26 mouse cellular contexts compared by ENCODE assay signal in the genomic region with DNA sequence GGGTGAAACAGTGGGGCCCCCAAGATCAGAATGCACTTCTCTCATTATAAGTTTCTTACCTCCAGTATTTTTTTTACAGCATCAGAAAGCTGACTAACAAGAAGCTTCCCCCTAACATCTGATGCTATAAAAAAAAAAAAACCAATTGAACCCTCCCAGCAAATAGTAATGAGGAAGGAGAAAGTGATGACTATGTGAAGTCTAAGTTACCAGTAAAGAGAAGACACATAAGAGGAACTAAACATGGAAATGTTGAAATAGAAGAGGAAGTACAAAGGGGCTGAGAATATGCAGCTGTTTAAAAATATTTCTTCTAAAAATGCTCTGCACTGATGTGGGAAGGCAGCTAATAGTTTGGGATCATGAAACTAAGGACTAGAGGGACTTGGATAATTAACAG. TPM values are rescaled to one million over a fixed set of nuclear protein-coding genes. Genes with fewer than 3 reads are reported as not detected.
A peak's percentile ranks its signal among the peaks of the same experiment; 100 is the strongest.
DNase-seq lines count a peak whose midpoint lies in the region; ATAC-seq and TF ChIP-seq lines count a peak whose summit lies in the region.
"Had no signal": no experiment of that assay in that cellular context is flagged by ENCODE, and none has a peak within 500 bp of the region (broad histone marks: within the 10 kb centered on the region; RNA-seq: fewer than 3 reads in every experiment).

No protein-coding gene starts in this region.

- H3K79me2 ChIP-seq in liver, adult 2 months (ENCODE audit: control insufficient read depth, insufficient read depth, low read length) = no peaks in the 10 kb centered on the region

- no peak for TF ChIP-seq CTCF in liver, adult 2 months (IDR thresholded peaks at IDR 0.05; ENCODE audit: low read depth, low read length)
- no peak for TF ChIP-seq CTCF in bone marrow macrophage, adult 2 months (IDR thresholded peaks at IDR 0.05; ENCODE audit: low read depth, low read length)

- H3K36me3 ChIP-seq in liver, adult 2 months (ENCODE audit: control insufficient read depth, insufficient read depth, low read length) = no peaks in the 10 kb centered on the region
- H3K36me3 ChIP-seq in liver, embryonic 12.5 days = no peaks in the 10 kb centered on the region
- H3K36me3 ChIP-seq: embryonic facial prominence, embryonic 12.5 days; limb, embryonic 12.5 days; lung, embryonic 15.5 days; midbrain, embryonic 13.5 days; neural tube, embryonic 13.5 days had no signal

- H3K27ac ChIP-seq in liver, adult 2 months (replicated peaks; ENCODE audit: insufficient read depth, low read depth, low read length) = no peak overlapping the region
- no peak overlapping the region for H3K27ac ChIP-seq in liver, embryonic 12.5 days
- peak overlapping the region; percentile 99 for H3K27ac ChIP-seq in bone marrow macrophage, adult 2 months (ENCODE audit: insufficient read depth, low read depth, low read length)
- H3K27ac ChIP-seq: embryonic facial prominence, embryonic 12.5 days; hindbrain, embryonic 14.5 days; limb, embryonic 12.5 days; liver, embryonic 14.5 days; lung, embryonic 15.5 days; midbrain, embryonic 13.5 days; neural tube, embryonic 13.5 days; stomach, postnatal 0 days had no signal

- peak; percentile 35 for DNase-seq in liver, adult 2 months (ENCODE audit: extremely low read depth, low read depth, low spot score)
- peak; percentile 63 for DNase-seq in A20 (ENCODE audit: low read depth, low spot score)
- no peak for DNase-seq in right cerebral cortex, postnatal 25 days
- no peak for DNase-seq in kidney, postnatal 4 days
- DNase-seq in frontal cortex, adult 2 months (ENCODE audit: extremely low spot score in 1 of 2, low spot score in 1 of 2) = no peak
- DNase-seq: adrenal gland, postnatal 25 days; cerebellum, adult 9-10 months; forebrain, postnatal 0 days; gastrocnemius, postnatal 36 days; kidney, adult 18-20 months; kidney, postnatal 36 days; right cerebral cortex, postnatal 4 days had no signal

- no peaks in the 10 kb centered on the region for H3K9me3 ChIP-seq in liver, embryonic 12.5 days (replicated peaks)
- H3K9me3 ChIP-seq: embryonic facial prominence, embryonic 12.5 days; limb, embryonic 12.5 days; lung, embryonic 15.5 days; megakaryocyte, embryonic 14.5 days; midbrain, embryonic 13.5 days; neural tube, embryonic 13.5 days had no signal

- no peak overlapping the region for H3K9ac ChIP-seq in liver, adult 2 months (ENCODE audit: low read depth, low read length)
- H3K9ac ChIP-seq in liver, embryonic 12.5 days = no peak overlapping the region
- H3K9ac ChIP-seq: embryonic facial prominence, embryonic 12.5 days; forebrain, postnatal 0 days; hindbrain, embryonic 14.5 days; limb, embryonic 12.5 days; liver, embryonic 14.5 days; lung, embryonic 15.5 days; midbrain, embryonic 13.5 days; neural tube, embryonic 13.5 days had no signal

- no peaks in the 10 kb centered on the region for H3K27me3 ChIP-seq in liver, adult 2 months (ENCODE audit: control insufficient read depth, insufficient read depth, low read length)
- peaks cover 12% of the 10 kb centered on the region for H3K27me3 ChIP-seq in liver, embryonic 12.5 days (replicated peaks)
- H3K27me3 ChIP-seq: embryonic facial prominence, embryonic 12.5 days; lung, embryonic 15.5 days; megakaryocyte, embryonic 14.5 days; neural tube, embryonic 13.5 days had no signal

- H3K4me3 ChIP-seq in liver, adult 2 months (ENCODE audit: insufficient read depth, low read depth, low read length) = no peak overlapping the region
- no peak overlapping the region for H3K4me3 ChIP-seq in liver, embryonic 12.5 days
- no peak overlapping the region for H3K4me3 ChIP-seq in bone marrow macrophage, adult 2 months (ENCODE audit: insufficient read depth, low read length)
- H3K4me3 ChIP-seq: embryonic facial prominence, embryonic 12.5 days; limb, embryonic 12.5 days; lung, embryonic 15.5 days; megakaryocyte, embryonic 14.5 days; midbrain, embryonic 13.5 days; myocyte; neural tube, embryonic 13.5 days had no signal

- no peak for ATAC-seq in liver, embryonic 12.5 days
- peak; percentile 69 for ATAC-seq in monocyte, adult 5-6 weeks (replicated peaks; ENCODE audit: insufficient number of reproducible peaks, low FRiP score, low TSS enrichment, poor library complexity, severe bottlenecking)
- ATAC-seq: forebrain, postnatal 0 days; inflammation-experienced regulatory T-cells, adult 6 months; midbrain, embryonic 13.5 days had no signal

- TF ChIP-seq POLR2A in liver, adult 2 months (IDR thresholded peaks at IDR 0.05; ENCODE audit: extremely low read depth, insufficient read depth, low read length) = no peak
- no peak for TF ChIP-seq POLR2A in bone marrow macrophage, adult 2 months (IDR thresholded peaks at IDR 0.05; ENCODE audit: borderline replicate concordance, low read depth, low read length)

- 0 out of 2 replicates have a peak, but pooled peaks cover 2% of the 10 kb centered on the region for H3K4me1 ChIP-seq in liver, adult 2 months (ENCODE audit: control insufficient read depth, insufficient read depth, low read length)
- no peaks in the 10 kb centered on the region; the same call in none of the 2 replicates for H3K4me1 ChIP-seq in liver, embryonic 12.5 days
- H3K4me1 ChIP-seq in bone marrow macrophage, adult 2 months (ENCODE audit: control insufficient read depth, insufficient read depth, low read length) = peaks cover 21% of the 10 kb centered on the region
- H3K4me1 ChIP-seq: embryonic facial prominence, embryonic 12.5 days; limb, embryonic 12.5 days; lung, embryonic 15.5 days; neural tube, embryonic 13.5 days had no signal

- H3K4me2 ChIP-seq in liver, embryonic 12.5 days = no peak overlapping the region
- H3K4me2 ChIP-seq: embryonic facial prominence, embryonic 12.5 days; hindbrain, embryonic 14.5 days; limb, embryonic 12.5 days; lung, embryonic 15.5 days; midbrain, embryonic 13.5 days; neural tube, embryonic 13.5 days had no signal

RNA-seq across cellular contexts. Expression of a gene that starts 27.1 kb away (rescaled TPM):
- total RNA-seq in liver, adult 2 months (2014; rRNA removed) = 0.65 and 0.87 TPM in 2 replicates
- polyA plus RNA-seq in liver, adult 2 months (2012; rRNA removed) = 0.44 and 0.64 TPM in 2 replicates
- 9.0 and 10.1 TPM in 2 replicates for polyA plus RNA-seq in liver, embryonic 12.5 days (2016; fragmentation: Nextera tagmentation; extraction: Ambion mirVana)
- polyA plus RNA-seq in bone marrow macrophage, adult 2 months (2012; ENCODE audit: insufficient read depth, insufficient read length, missing spikeins) = 171 and 182 TPM in 2 replicates
- 58.1 to 181 TPM (median 70.4 TPM) in 3 replicates for total RNA-seq in monocyte, adult 5-6 weeks (2017)
- polyA plus RNA-seq in frontal cortex, adult 2 months (2012; rRNA removed) = 3.5 and 3.8 TPM in 2 replicates

Comparison
In these comparisons a context has a peak if more than half of its experiments do, and no peak if none do; other contexts are left out.
1. DNase-seq: peak in liver, adult 2 months (single experiment) and A20 (single experiment); none in right cerebral cortex, postnatal 25 days (single experiment), kidney, postnatal 4 days (0 of 2) and frontal cortex, adult 2 months (0 of 2).
2. RNA of a gene that starts 27.1 kb away (polyA plus RNA-seq): 171 to 182 TPM in bone marrow macrophage, adult 2 months; 9.0 to 10.1 TPM in liver, embryonic 12.5 days, 3.5 to 3.8 TPM in frontal cortex, adult 2 months and 0.44 to 0.64 TPM in liver, adult 2 months; every median in the first group is over 10 times any median in the second.